Mouse (Mus musculus) left cerebral cortex, postnatal 10 days (tissue): ENCODE results near the gene Adam12. TPM values are rescaled to one million over a fixed set of nuclear protein-coding genes. Genes with fewer than 3 reads are reported as not detected.
A peak's percentile ranks its signal among the peaks of the same experiment; 100 is the strongest.

Experiments used
- DNase-seq, 2 experiments: peaks; one replicate each; pipeline ENCODE4 v3.0.0; 2021 to 2022; ENCODE audit warnings: low spot score in 2 of 2, mixed read lengths in 1 of 2; ENCODE audit errors: extremely low spot score in 1 of 2
- intact Hi-C: fragments of 180-260 bp; cut with DNase I; formaldehyde crosslinking; loops from one replicate; pipeline ENCODE4 v1.15.1; 2025
- microRNA-seq: library from miRNA; unstranded; fragments of <30 nt; microRNA quantifications from one replicate; pipeline ENCODE4 v1.2.0, GENCODE M21; 2022
- total RNA-seq, 2 experiments: library from RNA; stranded (reverse); gene quantifications; 2 replicates each; pipeline ENCODE4 v1.2.3; 2021

Gene Adam12
- total RNA-seq, 2 experiments from 2014 or later = 8.6 to 9.0 TPM

DNA sequence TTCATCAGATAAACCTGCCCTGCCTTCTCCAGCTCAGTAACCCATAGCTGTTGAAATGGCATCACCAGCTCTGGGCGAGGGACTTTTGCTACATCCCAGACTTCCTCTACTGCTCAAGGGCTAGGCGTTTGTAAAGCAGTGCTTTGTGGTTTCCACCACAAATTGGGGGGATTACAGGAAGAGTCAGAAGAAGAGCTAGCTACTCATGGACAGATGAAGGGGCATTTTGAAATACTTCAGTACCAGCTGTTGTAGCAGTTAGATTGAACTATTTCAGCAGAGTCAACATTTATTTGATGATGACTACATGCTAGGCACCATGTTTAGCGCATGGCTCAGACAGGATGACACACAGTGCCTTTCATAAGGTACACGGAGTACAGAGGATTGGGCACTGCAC is 361.7 kb downstream of the Adam12 start:
- intact Hi-C loops = no loop called here
- DNase-seq = no peak

DNA sequence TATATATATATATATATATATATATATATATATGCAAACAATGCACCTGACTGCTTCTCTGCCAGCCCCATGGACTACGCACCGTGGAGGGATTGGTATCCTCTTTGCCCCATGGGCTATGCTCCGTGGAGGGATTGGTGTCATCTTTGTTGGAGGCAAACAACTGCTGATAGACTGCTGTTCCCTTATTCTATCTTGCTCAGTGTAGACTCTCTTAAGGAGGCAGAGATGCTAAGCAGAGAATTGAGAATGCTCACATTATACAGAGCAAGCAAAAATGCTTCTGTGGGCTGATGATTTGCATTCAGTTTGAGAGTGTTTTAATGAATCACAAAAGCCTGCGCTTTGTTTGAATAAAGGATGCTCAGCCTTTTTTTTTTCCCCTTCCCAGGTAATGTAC is 368.3 kb downstream of the Adam12 start:
- intact Hi-C loops = no loop called here
- no peak for DNase-seq

DNA sequence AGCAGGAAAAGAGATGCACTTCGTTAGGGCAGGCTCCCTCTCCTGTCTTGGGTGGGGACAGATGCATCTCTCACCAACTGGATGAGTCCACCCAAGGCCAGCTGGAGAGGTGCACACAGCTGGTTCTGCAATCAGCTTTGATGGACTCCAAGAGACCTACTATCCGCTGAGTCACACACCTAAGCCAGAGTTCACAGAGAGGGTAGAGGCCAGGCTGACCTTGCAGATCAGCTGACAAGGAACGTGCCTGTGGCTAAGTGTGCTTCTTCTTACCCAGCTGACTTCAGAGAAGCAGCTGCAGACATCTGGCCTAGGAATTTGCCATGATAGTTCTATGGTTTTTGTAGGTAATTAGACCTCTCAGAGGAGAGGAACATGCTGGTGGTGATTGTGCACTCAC is 368.8 kb downstream of the Adam12 start:
- DNase-seq = no peak
- intact Hi-C loops = no loop called here

DNA sequence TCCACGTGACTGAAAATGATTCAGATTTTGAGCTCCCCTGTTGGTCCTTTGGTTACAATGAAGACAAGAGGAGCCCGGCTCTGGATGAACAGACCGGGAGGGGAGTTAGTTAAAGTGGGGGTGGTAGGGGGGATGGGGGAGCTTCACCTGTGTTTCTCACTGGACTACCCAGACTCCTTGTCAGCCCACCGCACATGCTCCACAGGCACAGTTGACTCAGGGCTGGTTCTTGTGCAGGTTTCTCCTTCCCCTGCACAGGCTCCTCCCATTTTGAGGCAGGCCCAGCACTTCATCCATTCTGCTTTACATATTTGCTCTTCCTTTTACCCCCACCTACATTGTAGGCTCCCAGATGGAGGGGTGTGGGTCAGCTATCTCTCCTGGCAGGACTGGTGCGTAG is 369.2 kb downstream of the Adam12 start:
- intact Hi-C loops = no loop called here
- DNase-seq = no peak

DNA sequence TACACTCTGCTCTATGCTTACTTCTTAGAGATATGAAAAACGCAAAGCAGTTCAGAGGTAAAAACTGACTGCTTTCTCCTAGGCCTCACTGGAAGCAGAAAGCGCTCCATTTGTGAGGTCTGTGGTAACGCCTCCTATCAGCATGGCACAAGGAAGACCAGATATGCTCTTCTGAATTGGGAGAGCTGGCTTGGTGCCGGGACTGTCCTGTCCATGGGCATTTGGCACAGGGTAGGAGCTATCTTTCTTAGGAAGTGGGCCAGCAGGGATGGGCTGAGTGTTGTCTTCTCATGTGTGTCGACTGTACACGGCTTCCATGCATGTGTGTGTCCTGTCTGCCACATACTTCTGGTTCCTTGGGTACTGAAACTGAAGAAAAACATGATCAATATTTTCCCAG is 369.7 kb downstream of the Adam12 start:
- intact Hi-C loops = no loop called here

DNA sequence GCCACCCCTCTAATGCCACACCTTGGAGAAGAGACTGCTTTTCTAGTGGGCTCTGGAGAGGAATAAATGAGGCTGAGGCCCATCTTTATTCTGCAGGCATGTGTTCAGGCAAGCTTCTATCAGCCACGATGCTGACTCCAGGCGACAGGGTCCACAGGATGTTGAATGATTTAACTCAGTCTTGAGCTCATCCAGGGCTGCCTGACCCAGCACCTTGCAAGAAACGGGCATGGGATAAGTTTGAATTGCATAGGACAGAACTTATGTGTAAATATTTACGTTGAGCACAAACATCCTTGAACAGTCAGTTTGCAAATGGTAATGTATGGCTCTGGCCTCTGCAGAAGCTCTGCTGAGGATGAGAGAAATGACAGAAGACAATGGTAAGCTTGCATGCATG is 372.4 kb downstream of the Adam12 start:
- intact Hi-C loops = loop anchor here (5.0 to 10.0 kb wide), 2 partner anchors 488 to 1625 kb away; no protein-coding TSS in a partner anchor
- DNase-seq = no peak

More for the DNA sequence above, 369.7 kb downstream of the Adam12 start:
- DNase-seq = no peak

DNA sequence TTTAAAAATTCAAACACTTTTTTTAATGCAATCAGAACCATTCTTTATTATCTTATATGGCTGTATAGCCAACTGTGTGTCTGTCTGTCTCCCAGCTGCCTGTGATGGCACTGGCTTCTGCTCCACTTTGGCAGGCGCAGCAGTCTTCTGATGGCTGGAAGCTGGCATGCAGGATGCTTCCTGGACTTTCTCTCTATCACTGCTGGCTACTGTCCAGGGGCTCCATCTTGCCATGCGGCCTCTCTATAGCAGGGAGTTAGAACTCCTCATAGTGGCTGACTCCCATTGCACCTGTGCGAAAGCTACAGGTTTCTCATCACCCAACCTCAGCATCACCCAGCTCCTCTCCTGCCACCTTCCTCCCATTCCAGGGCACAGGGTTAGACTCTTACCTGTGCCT is 373.4 kb downstream of the Adam12 start:
- DNase-seq = peak in 1 of 2 experiments; percentile 35
- intact Hi-C loops = loop anchor here (5.0 to 10.0 kb wide), 2 partner anchors 489 to 1626 kb away; no protein-coding TSS in a partner anchor

DNA sequence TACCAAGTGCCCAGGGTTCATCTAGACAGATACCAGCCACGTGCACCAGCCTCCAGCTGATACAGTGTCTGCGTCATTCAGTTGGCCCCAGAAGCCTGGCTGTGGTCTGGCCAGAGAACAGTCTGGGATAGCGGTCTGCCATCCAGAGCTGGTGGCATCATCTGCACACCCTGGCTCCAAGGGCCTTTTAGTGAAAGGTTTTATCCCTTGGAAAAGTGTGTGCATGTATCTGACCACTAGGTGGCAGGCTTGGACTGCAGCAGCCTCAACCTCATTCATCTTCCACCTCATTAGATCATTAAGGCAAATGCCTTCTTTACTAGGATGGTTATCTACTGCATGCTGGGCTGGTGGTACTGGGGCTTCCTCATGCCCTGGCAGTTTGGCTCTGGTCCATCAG is 375.7 kb downstream of the Adam12 start:
- intact Hi-C loops = loop anchor here (2.0 to 10.0 kb wide), 3 partner anchors 369 to 1629 kb away; no protein-coding TSS in a partner anchor
- DNase-seq = peak; percentile 66 to 83

DNA sequence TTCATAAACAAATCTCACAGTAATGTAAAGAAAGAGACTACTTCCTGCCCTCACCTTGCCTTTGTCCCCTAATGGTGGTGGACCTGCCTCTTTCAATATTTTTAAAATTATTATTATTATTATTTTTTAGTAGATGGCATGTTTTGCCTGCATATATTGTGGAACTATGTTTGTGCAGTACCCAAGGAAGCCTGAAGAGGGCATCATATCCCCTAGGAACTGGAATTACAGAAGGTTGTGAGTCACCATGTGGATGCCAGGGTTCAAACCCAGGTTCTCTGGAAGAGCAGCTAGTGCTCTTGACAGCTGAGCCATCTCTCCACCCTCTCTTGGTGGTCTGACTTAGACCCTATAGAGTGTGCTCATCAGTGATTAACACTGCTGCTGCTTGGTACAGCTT is 381.2 kb downstream of the Adam12 start:
- intact Hi-C loops = loop anchor here (10.0 kb wide), 1 partner anchor 1634 kb away; no protein-coding TSS in a partner anchor
- no peak for DNase-seq

DNA sequence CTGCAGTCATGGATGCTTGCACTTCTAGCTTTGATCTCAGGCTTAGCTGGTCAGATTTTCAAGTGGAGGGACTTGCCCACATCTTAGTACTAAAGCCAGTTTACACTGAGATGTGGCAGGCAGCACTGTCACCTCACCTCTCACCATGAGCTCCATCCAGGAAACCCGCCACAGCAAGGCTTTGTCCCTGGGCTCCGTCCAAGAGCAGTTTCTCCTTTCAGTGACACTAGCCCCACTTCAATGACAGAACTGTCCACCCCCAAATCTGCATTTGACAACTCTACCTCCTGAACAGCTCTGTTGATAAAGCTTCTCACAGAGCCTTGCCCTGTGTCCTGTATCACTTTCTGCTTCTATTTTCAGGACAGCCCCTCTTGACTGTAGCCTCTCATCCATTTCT is 383.8 kb downstream of the Adam12 start:
- intact Hi-C loops = no loop called here
- DNase-seq = peak in 1 of 2 experiments; percentile 8

DNA sequence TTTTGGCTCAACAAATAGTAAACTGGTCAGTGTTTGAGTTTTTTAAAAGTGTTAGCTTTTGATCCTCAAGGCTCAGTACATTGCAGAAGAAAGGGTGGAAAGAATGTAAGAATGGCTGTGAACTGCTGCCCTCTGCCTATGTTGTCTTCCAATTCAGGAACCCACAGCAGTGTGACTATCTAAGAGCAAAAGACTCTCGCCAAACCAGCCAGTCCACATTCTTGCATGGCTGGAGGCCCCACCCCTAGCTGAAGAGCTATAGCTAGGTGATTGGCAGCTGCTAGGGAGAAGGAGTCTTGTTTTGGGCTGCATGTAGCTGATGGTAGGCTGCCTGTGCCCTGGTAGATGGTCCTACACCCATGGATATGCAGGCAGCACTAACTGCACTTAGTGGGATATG is 384.8 kb downstream of the Adam12 start:
- DNase-seq = no peak
- intact Hi-C loops = no loop called here

DNA sequence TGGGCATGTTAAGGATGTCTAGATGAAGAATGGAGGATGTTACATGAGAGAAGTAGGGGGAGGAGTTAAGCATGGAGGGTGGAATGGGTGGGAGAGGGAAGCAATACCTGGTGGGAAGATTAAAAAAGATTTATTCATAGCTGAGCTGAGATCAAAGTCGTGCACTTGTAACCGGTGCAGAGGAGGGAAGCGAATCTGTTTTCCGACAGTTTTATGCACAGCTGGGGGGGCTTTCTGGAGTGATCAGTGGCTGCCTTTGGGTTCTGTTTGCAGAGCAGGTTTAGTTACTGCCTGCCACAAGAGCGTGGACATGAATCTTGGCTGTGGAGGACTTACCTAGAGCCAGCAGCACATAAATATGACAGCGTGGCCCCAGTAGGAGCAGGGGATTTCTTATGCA is 389.9 kb downstream of the Adam12 start:
- no peak for DNase-seq
- intact Hi-C loops = no loop called here

DNA sequence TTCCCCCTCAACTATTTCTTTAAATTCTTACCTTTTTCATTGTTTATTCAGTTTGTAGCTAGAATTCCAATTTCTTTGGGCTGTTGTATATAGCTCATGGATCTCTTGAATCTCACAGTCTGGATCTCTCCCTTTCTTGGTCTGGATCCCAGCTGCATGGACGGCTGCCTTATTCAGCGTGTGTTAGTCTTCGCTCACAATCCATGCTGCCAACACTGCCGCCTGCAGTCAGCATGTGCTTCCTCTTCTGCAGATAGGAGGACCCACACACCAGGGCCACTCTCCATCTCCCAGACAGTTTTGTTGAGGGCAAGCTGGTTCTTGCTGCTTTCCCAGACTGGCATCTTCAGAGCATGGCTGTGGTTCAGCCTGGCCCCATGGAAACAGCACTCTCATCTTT is 392.4 kb downstream of the Adam12 start:
- peak; percentile 38 to 60 for DNase-seq
- intact Hi-C loops = no loop called here

Small RNAs within 50 kb of the gene (microRNA-seq; reads per million reads assigned to microRNA genes)
- not detected for gene Gm23631

Other genes with a start within 250 kb of the Adam12 start
- gene D7Ertd443e, start 153.5 kb upstream of the Adam12 start, total RNA-seq = under 1 TPM; 0.45 to 0.56 TPM